Comparison of ENCODE assay signal across 9 mouse cellular contexts in genomic region chr1:40358771-40359181, GRCm38 (mm10). TPM values are rescaled to one million over a fixed set of nuclear protein-coding genes. Genes with fewer than 3 reads are reported as not detected.
DNase-seq lines count a peak whose midpoint lies in the region; ATAC-seq and TF ChIP-seq lines count a peak whose summit lies in the region.
"Had no signal": no experiment of that assay in that cellular context is flagged by ENCODE, and none has a peak within 500 bp of the region (broad histone marks: within the 10 kb centered on the region; RNA-seq: fewer than 3 reads in every experiment).

No protein-coding gene starts in this region.

- no peaks in the 10 kb centered on the region for H3K9me3 ChIP-seq in liver, embryonic 11.5 days (ENCODE audit: control insufficient read depth, low read length)

- H3K4me3 ChIP-seq in liver, embryonic 11.5 days (ENCODE audit: low read depth, low read length) = no peak overlapping the region

- WGBS in liver, embryonic 11.5 days = 45% methylated on average over 4 of the region's 4 CpGs

- no peak for TF ChIP-seq CTCF in Patski (IDR thresholded peaks at IDR 0.05)

- H3K27me3 ChIP-seq in liver, embryonic 11.5 days (replicated peaks; ENCODE audit: control insufficient read depth, insufficient read depth, low read length) = no peaks in the 10 kb centered on the region
- no peaks in the 10 kb centered on the region for H3K27me3 ChIP-seq in Patski

- H3K36me3 ChIP-seq in liver, embryonic 11.5 days (ENCODE audit: control insufficient read depth, insufficient read depth, low read length) = no peaks in the 10 kb centered on the region

- H3K4me2 ChIP-seq in liver, embryonic 11.5 days = no peak overlapping the region

- peak; percentile 31; the same call in 1 of the 2 replicates for ATAC-seq in liver, embryonic 11.5 days (replicated peaks; ENCODE audit: low FRiP score)
- peak; percentile 44 for ATAC-seq in Patski
- ATAC-seq in activated CD4-positive, CD25-positive, alpha-beta regulatory T cell, adult 4 months = no peak
- ATAC-seq: forebrain, postnatal 0 days had no signal

- POLR2A ChIA-PET in Patski (lab: Charles Lee) = interaction anchor here (1.0 kb wide), 1 partner anchor 9 kb away, joined by 3 read pairs; no protein-coding TSS in a partner anchor

- no peak overlapping the region for H3K27ac ChIP-seq in liver, embryonic 11.5 days (ENCODE audit: low read depth, low read length)

- CTCF ChIA-PET in Patski (lab: Charles Lee) = interaction anchor here (1.0 kb wide), 1 partner anchor 21 kb away, joined by 3 read pairs; no protein-coding TSS in a partner anchor

- DNase-seq in liver, embryonic 11.5 days (ENCODE audit: low spot score) = no peak
- no peak for DNase-seq in liver
- peak; percentile 33 for DNase-seq in Patski (ENCODE audit: low read depth, low spot score)
- DNase-seq in frontal cortex, adult 2 months (ENCODE audit: extremely low spot score in 1 of 2, low spot score in 1 of 2) = peak; percentile 51 to 74
- DNase-seq in lung, postnatal 10 days = peak; percentile 50
- DNase-seq in cerebellum, postnatal 36 days = no peak
- DNase-seq: forebrain, postnatal 0 days; thymus, postnatal 36 days had no signal

- H3K9ac ChIP-seq in liver, embryonic 11.5 days (ENCODE audit: low read depth, low read length) = no peak overlapping the region
- H3K9ac ChIP-seq: forebrain, postnatal 0 days had no signal

- in situ Hi-C loops in Patski (cut with MboI; ENCODE audit: low pct_unique_long_range_greater_than_20kb) = no loop called here

- H3K4me1 ChIP-seq in liver, embryonic 11.5 days (replicated peaks; ENCODE audit: control insufficient read depth, insufficient read depth, low read length) = peaks cover 16% of the 10 kb centered on the region

RNA-seq across cellular contexts. Expression of gene Il1rl2, which starts 34.4 kb away (rescaled TPM):
- 1.7 TPM in 2 replicates for polyA plus RNA-seq in liver, embryonic 11.5 days (2014; fragmentation: Nextera tagmentation; extraction: Ambion mirVana)
- polyA plus RNA-seq in Patski (2021) = not detected
- polyA plus RNA-seq in frontal cortex, adult 2 months (2012; rRNA removed) = 0.48 and 0.88 TPM in 2 replicates
- 1 to 10 TPM; 1.3 to 1.5 TPM for polyA plus RNA-seq in activated CD4-positive, CD25-positive, alpha-beta regulatory T cell, adult 4 months (2017; shearing (Covaris generic))

Comparison
In these comparisons a context has a peak if more than half of its experiments do, and no peak if none do; other contexts are left out.
1. DNase-seq: peak in Patski (single experiment), frontal cortex, adult 2 months (2 of 2) and lung, postnatal 10 days (single experiment); none in liver, embryonic 11.5 days (single experiment), liver (single experiment) and cerebellum, postnatal 36 days (0 of 2).